Mouse (Mus musculus): ENCODE results near the gene Szt2. TPM values are rescaled to one million over a fixed set of nuclear protein-coding genes. Genes with fewer than 3 reads are reported as not detected.

Gene Szt2
- total and polyA plus RNA-seq, 2 experiments from 2014 or later, result 4.2 to 22.4 TPM

DNA sequence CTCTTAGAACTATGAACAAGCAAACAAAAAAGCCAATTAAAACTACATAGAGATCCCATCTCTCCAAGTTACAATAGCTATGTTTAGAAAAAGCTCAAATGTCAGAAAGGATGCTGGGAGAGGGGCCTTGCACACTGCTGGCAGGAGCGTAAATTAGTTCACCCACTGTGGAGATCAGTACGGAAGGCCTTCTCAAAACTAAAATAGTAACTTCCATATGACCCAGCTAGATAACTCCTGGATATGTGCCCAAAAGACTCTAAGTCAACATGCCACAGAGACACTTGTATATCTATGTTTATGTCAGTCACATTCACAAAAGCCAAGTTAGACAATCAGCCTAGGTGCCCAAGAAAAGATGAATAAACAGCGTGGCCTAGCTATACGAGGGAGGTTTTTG is 13.8 kb downstream of the Szt2 start:
- 84% methylated on average over 4 of the region's 4 CpGs for WGBS
- H3K4me1 ChIP-seq (ENCODE audit: insufficient read depth, low read length), result no peaks in the 10 kb centered on the region
- H3K36me3 ChIP-seq (ENCODE audit: insufficient read depth, low read length), result peaks cover 80% of the 10 kb centered on the region
- H3K4me2 ChIP-seq (ENCODE audit: low read depth, low read length), result no peak overlapping the region
- DNase-seq (ENCODE audit: low spot score) (no peak), ATAC-seq (no peak)
- no peak overlapping the region for H3K9ac ChIP-seq (replicated peaks; ENCODE audit: low read length)
- H3K27me3 ChIP-seq (ENCODE audit: insufficient read depth, low read length), result no peaks in the 10 kb centered on the region
- no peak overlapping the region for H3K4me3 ChIP-seq (ENCODE audit: low read length)
- no peak for TF ChIP-seq CTCF (IDR thresholded peaks at IDR 0.05; ENCODE audit: low read depth)
- H3K27ac ChIP-seq, result no peak overlapping the region
- H3K9me3 ChIP-seq (ENCODE audit: low read length), result no peaks in the 10 kb centered on the region

DNA sequence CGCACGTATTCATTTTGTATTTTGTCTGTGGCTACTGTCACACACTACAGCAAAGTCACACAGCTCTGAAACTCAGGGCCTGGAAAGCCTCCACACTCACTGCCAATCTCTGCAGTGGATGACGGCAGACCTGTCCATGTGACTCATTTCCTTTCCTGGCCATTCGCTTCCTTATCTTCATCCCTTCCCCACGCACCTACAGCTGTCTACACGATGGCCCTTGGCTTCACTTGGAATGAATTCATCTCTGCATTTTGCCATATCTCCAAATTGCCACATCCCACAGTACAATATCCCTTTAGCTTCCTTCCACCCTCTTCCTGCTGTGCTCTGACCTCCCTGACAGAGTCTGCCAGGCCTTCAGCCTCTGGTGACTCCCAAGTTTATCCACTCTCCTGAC is 14.6 kb downstream of the Szt2 start:
- H3K4me3 ChIP-seq (ENCODE audit: low read length), result no peak overlapping the region
- H3K9me3 ChIP-seq (ENCODE audit: low read length), result no peaks in the 10 kb centered on the region
- H3K27me3 ChIP-seq (ENCODE audit: insufficient read depth, low read length), result no peaks in the 10 kb centered on the region
- no peak overlapping the region for H3K4me2 ChIP-seq (ENCODE audit: low read depth, low read length)
- DNase-seq (ENCODE audit: low spot score), result no peak
- H3K4me1 ChIP-seq (ENCODE audit: insufficient read depth, low read length), result no peaks in the 10 kb centered on the region
- 96% methylated on average over 6 of the region's 6 CpGs for WGBS
- TF ChIP-seq CTCF (IDR thresholded peaks at IDR 0.05; ENCODE audit: low read depth), result no peak
- no peak overlapping the region for H3K27ac ChIP-seq
- no peak for ATAC-seq
- peaks cover 79% of the 10 kb centered on the region for H3K36me3 ChIP-seq (ENCODE audit: insufficient read depth, low read length)
- no peak overlapping the region for H3K9ac ChIP-seq (replicated peaks; ENCODE audit: low read length)

DNA sequence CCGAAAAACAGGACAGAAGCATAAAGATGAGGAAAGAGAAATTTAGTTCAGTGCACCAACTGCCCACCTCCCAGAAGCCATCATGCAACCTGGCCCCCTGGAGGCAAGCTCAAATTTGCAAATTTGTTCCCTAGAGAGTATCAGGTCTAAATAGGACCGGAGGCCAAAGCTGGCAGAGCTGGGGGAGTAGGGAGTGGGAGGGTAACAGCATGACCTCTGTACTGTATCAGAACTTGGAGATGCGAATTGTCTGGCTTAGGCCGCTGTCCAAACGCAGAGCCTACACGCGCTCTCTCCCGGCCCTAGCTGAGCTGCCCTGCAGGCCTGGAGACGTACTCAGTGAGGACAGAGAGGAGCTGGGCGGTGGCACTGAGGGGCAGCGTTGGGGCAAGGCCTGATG is 18.9 kb downstream of the Szt2 start:
- H3K4me1 ChIP-seq (ENCODE audit: insufficient read depth, low read length), result no peaks in the 10 kb centered on the region
- no peak overlapping the region for H3K4me3 ChIP-seq (ENCODE audit: low read length)
- no peak for TF ChIP-seq CTCF (IDR thresholded peaks at IDR 0.05; ENCODE audit: low read depth)
- WGBS, result 93% methylated on average over 11 of the region's 11 CpGs
- H3K4me2 ChIP-seq (ENCODE audit: low read depth, low read length), result no peak overlapping the region
- no peak overlapping the region for H3K9ac ChIP-seq (replicated peaks; ENCODE audit: low read length)
- H3K36me3 ChIP-seq (ENCODE audit: insufficient read depth, low read length), result peaks cover 88% of the 10 kb centered on the region
- H3K9me3 ChIP-seq (ENCODE audit: low read length), result no peaks in the 10 kb centered on the region
- H3K27ac ChIP-seq, result no peak overlapping the region
- no peaks in the 10 kb centered on the region for H3K27me3 ChIP-seq (ENCODE audit: insufficient read depth, low read length)
- ATAC-seq (no peak), DNase-seq (ENCODE audit: low spot score) (no peak)

DNA sequence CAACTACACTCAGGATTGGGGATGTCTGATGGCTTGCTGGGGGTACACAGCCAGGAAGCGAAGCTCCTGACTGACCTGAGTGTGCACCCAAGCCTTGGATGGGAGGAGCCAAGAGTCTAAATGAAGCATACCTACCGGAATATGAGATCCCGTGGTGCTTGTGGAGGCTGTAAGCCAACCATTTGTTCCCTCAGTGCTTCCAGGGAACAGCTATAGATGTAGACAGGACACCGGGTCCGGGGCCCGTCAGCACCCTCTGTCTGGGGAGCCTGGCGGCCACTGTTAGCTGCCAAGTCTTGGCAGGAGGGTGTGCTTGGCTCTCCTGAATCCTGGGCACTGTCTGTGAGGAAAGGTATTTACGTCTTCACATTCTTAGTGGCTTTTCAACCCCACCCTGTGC is 21.8 kb downstream of the Szt2 start:
- Histone ChIP-seq H3K4me2 (ENCODE audit: low read depth, low read length) (no peak overlapping the region), H3K36me3 (ENCODE audit: insufficient read depth, low read length) (peaks cover 95% of the 10 kb centered on the region), H3K4me1 (ENCODE audit: insufficient read depth, low read length) (no peaks in the 10 kb centered on the region), H3K27ac (no peak overlapping the region), H3K9ac (replicated peaks; ENCODE audit: low read length) (no peak overlapping the region), H3K9me3 (ENCODE audit: low read length) (no peaks in the 10 kb centered on the region), H3K27me3 (ENCODE audit: insufficient read depth, low read length) (no peaks in the 10 kb centered on the region), H3K4me3 (ENCODE audit: low read length) (no peak overlapping the region)
- ATAC-seq (no peak), DNase-seq (ENCODE audit: low spot score) (no peak)
- no peak for TF ChIP-seq CTCF (IDR thresholded peaks at IDR 0.05; ENCODE audit: low read depth)
- WGBS, result 90% methylated on average over 8 of the region's 8 CpGs

DNA sequence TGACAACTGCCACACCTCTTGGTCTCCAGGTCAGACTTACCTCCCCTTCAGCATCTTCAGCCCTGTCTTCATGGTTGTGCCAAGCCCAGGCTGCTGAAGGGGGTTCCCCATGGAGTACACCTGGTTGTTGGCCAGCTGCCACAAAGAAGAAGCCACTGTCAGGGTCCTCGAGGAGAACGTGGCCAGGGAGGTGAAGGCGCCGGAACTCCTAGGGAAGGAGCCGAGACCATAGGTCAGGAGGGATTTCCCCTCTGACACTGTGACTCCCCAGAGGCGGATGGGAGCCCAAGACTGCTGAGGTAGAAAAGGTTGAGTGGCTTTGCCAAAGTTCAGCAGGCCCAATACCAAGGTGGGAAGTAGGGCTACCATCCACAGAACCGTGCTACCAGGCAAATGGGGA is 25.8 kb downstream of the Szt2 start:
- no peak overlapping the region for H3K27ac ChIP-seq
- H3K9ac ChIP-seq (replicated peaks; ENCODE audit: low read length), result no peak overlapping the region
- H3K4me3 ChIP-seq (ENCODE audit: low read length), result no peak overlapping the region
- DNase-seq (ENCODE audit: low spot score) (no peak), ATAC-seq (no peak)
- H3K4me2 ChIP-seq (ENCODE audit: low read depth, low read length), result no peak overlapping the region
- no peaks in the 10 kb centered on the region for H3K9me3 ChIP-seq (ENCODE audit: low read length)
- H3K36me3 ChIP-seq (ENCODE audit: insufficient read depth, low read length), result peaks cover 91% of the 10 kb centered on the region
- no peaks in the 10 kb centered on the region for H3K4me1 ChIP-seq (ENCODE audit: insufficient read depth, low read length)
- no peaks in the 10 kb centered on the region for H3K27me3 ChIP-seq (ENCODE audit: insufficient read depth, low read length)
- WGBS, result 86% methylated on average over 7 of the region's 7 CpGs
- TF ChIP-seq CTCF (IDR thresholded peaks at IDR 0.05; ENCODE audit: low read depth), result no peak

GRCm38 (mm10) chr4:118375999-118376398 is 33.1 kb downstream of the Szt2 start:
- Histone ChIP-seq H3K4me2 (ENCODE audit: low read depth, low read length) (no peak overlapping the region), H3K9ac (replicated peaks; ENCODE audit: low read length) (no peak overlapping the region), H3K36me3 (ENCODE audit: insufficient read depth, low read length) (peaks cover 92% of the 10 kb centered on the region), H3K27me3 (ENCODE audit: insufficient read depth, low read length) (no peaks in the 10 kb centered on the region), H3K9me3 (ENCODE audit: low read length) (no peaks in the 10 kb centered on the region), H3K4me1 (ENCODE audit: insufficient read depth, low read length) (no peaks in the 10 kb centered on the region), H3K4me3 (ENCODE audit: low read length) (no peak overlapping the region), H3K27ac (no peak overlapping the region)
- no peak for DNase-seq (ENCODE audit: low spot score)
- no peak for ATAC-seq
- WGBS, result 91% methylated on average over 6 of the region's 6 CpGs
- TF ChIP-seq CTCF (IDR thresholded peaks at IDR 0.05; ENCODE audit: low read depth), result no peak

GRCm38 (mm10) chr4:118371822-118372221 is 37.3 kb downstream of the Szt2 start:
- Histone ChIP-seq H3K4me3 (ENCODE audit: low read length) (no peak overlapping the region), H3K9ac (replicated peaks; ENCODE audit: low read length) (no peak overlapping the region), H3K4me2 (ENCODE audit: low read depth, low read length) (no peak overlapping the region), H3K27me3 (ENCODE audit: insufficient read depth, low read length) (no peaks in the 10 kb centered on the region), H3K27ac (no peak overlapping the region), H3K9me3 (ENCODE audit: low read length) (no peaks in the 10 kb centered on the region), H3K36me3 (ENCODE audit: insufficient read depth, low read length) (peaks cover 78% of the 10 kb centered on the region), H3K4me1 (ENCODE audit: insufficient read depth, low read length) (no peaks in the 10 kb centered on the region)
- ATAC-seq (no peak), DNase-seq (ENCODE audit: low spot score) (no peak)
- TF ChIP-seq CTCF (IDR thresholded peaks at IDR 0.05; ENCODE audit: low read depth), result no peak
- 90% methylated on average over 13 of the region's 13 CpGs for WGBS
